Mouse (Mus musculus): ENCODE measurements around the gene Lgi1.

DNA sequence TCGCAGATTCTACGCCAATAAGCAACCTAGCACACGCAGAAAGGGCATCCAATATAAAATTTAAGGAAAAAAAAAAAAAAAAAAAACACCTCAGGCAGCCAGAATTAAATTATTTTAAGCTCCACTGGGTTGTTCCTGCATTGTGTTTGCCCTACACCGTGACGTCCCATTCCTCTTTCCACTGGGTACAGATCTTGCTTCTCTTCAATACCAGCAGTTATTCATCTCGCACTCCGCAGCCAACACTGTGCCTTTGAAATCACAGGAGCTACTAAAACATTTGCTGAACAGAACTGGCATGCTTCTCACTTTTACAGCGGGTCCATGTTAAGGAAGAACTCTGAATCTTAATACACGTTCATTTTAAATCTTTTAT lies 39.7 kb upstream of the Lgi1 start:
- TF ChIP-seq POLR2A (IDR thresholded peaks at IDR 0.05; ENCODE audit: borderline replicate concordance, control insufficient read depth, low read depth, low read length) (no peak), CTCF (IDR thresholded peaks at IDR 0.05; ENCODE audit: control insufficient read depth, insufficient read depth, low read length) (no peak)
